Mouse (Mus musculus) neural tube, embryonic 12.5 days (tissue): ENCODE results near the gene Hist1h2be. TPM values are rescaled to one million over a fixed set of nuclear protein-coding genes. Genes with fewer than 3 reads are reported as not detected.
"Not testable (repeated sequence)": the region's sequence is repeated elsewhere in the genome, so short reads cannot be mapped to it uniquely, and the experiment has no call there.

ENCODE experiments used
- ATAC-seq: fragments of 200-750 bp; cut with Nextera tagmentation; 2 replicates; pipeline ENCODE4 v1.8.0; 2017; ENCODE audit warnings: low read depth, mild to moderate bottlenecking, moderate TSS enrichment, moderate library complexity; ENCODE audit not compliant: low FRiP score
- H3K27ac ChIP-seq: fragments of 300-500 bp; sonication (generic); 2 replicates; pipeline ENCODE4 v1.5.1; 2016
- H3K27me3 ChIP-seq: fragments of 300-500 bp; sonication (generic); replicated peaks from 2 replicates; pipeline ENCODE4 v1.6.1; 2016; ENCODE audit warnings: mild to moderate bottlenecking
- H3K36me3 ChIP-seq: fragments of 300-500 bp; sonication (generic); 2 replicates; pipeline ENCODE4 v1.6.1; 2016; ENCODE audit warnings: mild to moderate bottlenecking
- H3K4me1 ChIP-seq: fragments of 300-500 bp; sonication (generic); 2 replicates; pipeline ENCODE4 v1.6.1; 2016
- H3K4me2 ChIP-seq: fragments of 300-500 bp; sonication (generic); replicated peaks from 2 replicates; pipeline ENCODE4 v1.6.1; 2016; ENCODE audit warnings: mild to moderate bottlenecking
- H3K4me3 ChIP-seq: fragments of 300-500 bp; sonication (generic); 2 replicates; pipeline ENCODE4 v1.5.1; 2016
- H3K9ac ChIP-seq: fragments of 300-500 bp; sonication (generic); 2 replicates; pipeline ENCODE4 v1.6.1; 2016; ENCODE audit warnings: mild to moderate bottlenecking
- H3K9me3 ChIP-seq: fragments of 300-500 bp; sonication (generic); 2 replicates; pipeline ENCODE4 v1.6.1; 2016; ENCODE audit warnings: mild to moderate bottlenecking
- WGBS: fragments of 180-500 bp; shearing (Covaris S2); methylation state at CpG from one replicate; pipeline ENCODE4 v1.1.7; 2016; 5-methylcytosine and 5-hydroxymethylcytosine counted together
- polyA plus RNA-seq: library from polyadenylated mRNA; unstranded; fragments of >200 nt; fragmentation: Nextera tagmentation; extraction: Ambion mirVana; gene quantifications from 2 replicates; pipeline ENCODE4 v1.2.1, GENCODE M21; 2016

Gene Hist1h2be
- polyA plus RNA-seq, 1 experiment from 2014 or later, result 1.9 TPM

- H3K27me3 ChIP-seq, H3K36me3 ChIP-seq, ATAC-seq, H3K9me3 ChIP-seq: not testable (repeated sequence)
- Histone ChIP-seq H3K9ac (peak overlapping the region; percentile 65), H3K27ac (peak overlapping the region; percentile 51; the same call in 1 of the 2 replicates), H3K4me2 (peak overlapping the region; percentile 62), H3K4me3 (peak overlapping the region; percentile 41), H3K4me1 (peaks cover 24% of the 10 kb centered on the region)
- 2% methylated on average over 19 of the region's 40 CpGs for WGBS
These were observed 45.0 kb downstream of the Hist1h2be start for GRCm38 (mm10) chr13:23575864-23576313.

GRCm38 (mm10) chr13:23575271-23575851, 45.6 kb downstream of the Hist1h2be start, which contains the start of gene Hist1h3d:
Gene Hist1h3d, plus strand, starts transcription at chr13:23575763.
- peak within 1 kb of the TSS; percentile 65 for H3K9ac ChIP-seq
- WGBS, result under 1% methylated on average over 18 of the region's 18 CpGs
- peak within 1 kb of the TSS; percentile 51; the same call in 1 of the 2 replicates for H3K27ac ChIP-seq
- peak within 1 kb of the TSS; percentile 41 for H3K4me3 ChIP-seq
- H3K4me1 ChIP-seq, result peaks cover 24% of the 10 kb centered on the region
- no peaks in the 10 kb centered on the region for H3K9me3 ChIP-seq
- H3K4me2 ChIP-seq, result peak within 1 kb of the TSS; percentile 62
- peak; percentile 51 for ATAC-seq
- H3K27me3 ChIP-seq, result no peaks in the 10 kb centered on the region
- no peaks in the 10 kb centered on the region for H3K36me3 ChIP-seq

- H3K36me3 ChIP-seq, H3K9me3 ChIP-seq, H3K27me3 ChIP-seq, H3K27ac ChIP-seq: not testable (repeated sequence)
- Histone ChIP-seq H3K9ac (peak overlapping the region; percentile 45; the same call in 1 of the 2 replicates), H3K4me2 (peak overlapping the region; percentile 72), H3K4me3 (peak overlapping the region; percentile 25; the same call in 1 of the 2 replicates), H3K4me1 (peaks cover 28% of the 10 kb centered on the region)
- 1% methylated on average over 11 of the region's 39 CpGs for WGBS
- ATAC-seq, result peak; percentile 5
These were observed 46.3 kb downstream of the Hist1h2be start for GRCm38 (mm10) chr13:23574546-23575170.

GRCm38 (mm10) chr13:23573898-23574524, 46.9 kb downstream of the Hist1h2be start, which contains the start of the genes Hist1h2bf and Hist1h2ad:
Gene Hist1h2bf, minus strand, starts transcription at chr13:23574196.
Gene Hist1h2ad, plus strand, starts transcription at chr13:23574381.
- not testable (repeated sequence) for H3K27me3 ChIP-seq, H3K9me3 ChIP-seq, H3K36me3 ChIP-seq
- H3K9ac ChIP-seq, result peak within 1 kb of the TSS; percentile 47
- H3K27ac ChIP-seq, result peak within 1 kb of the TSS; percentile 62
- H3K4me3 ChIP-seq, result peak within 1 kb of the TSS; percentile 25
- peaks cover 28% of the 10 kb centered on the region for H3K4me1 ChIP-seq
- under 1% methylated on average over 42 of the region's 42 CpGs for WGBS
- H3K4me2 ChIP-seq, result peak within 1 kb of the TSS; percentile 72
- peak; percentile 90 for ATAC-seq

GRCm38 (mm10) chr13:23573034-23573897, 47.7 kb downstream of the Hist1h2be start:
- Histone ChIP-seq H3K4me1 (peaks cover 28% of the 10 kb centered on the region), H3K4me3 (peak overlapping the region; percentile 25), H3K27ac (peak overlapping the region; percentile 62), H3K9ac (peak overlapping the region; percentile 47), H3K4me2 (peak overlapping the region; percentile 72)
- H3K27me3 ChIP-seq, H3K9me3 ChIP-seq, ATAC-seq, H3K36me3 ChIP-seq: not testable (repeated sequence)
- WGBS, result 13% methylated on average over 20 of the region's 20 CpGs

- WGBS, result 53% methylated on average over 2 of the region's 2 CpGs
- Histone ChIP-seq H3K4me3 (peak overlapping the region; percentile 43), H3K27ac (peak overlapping the region; percentile 86; the same call in 1 of the 2 replicates), H3K36me3 (no peaks in the 10 kb centered on the region), H3K9me3 (no peaks in the 10 kb centered on the region), H3K4me2 (peak overlapping the region; percentile 72), H3K9ac (peak overlapping the region; percentile 61), H3K27me3 (no peaks in the 10 kb centered on the region), H3K4me1 (peaks cover 28% of the 10 kb centered on the region)
- ATAC-seq, result no peak
These were observed 48.5 kb downstream of the Hist1h2be start for GRCm38 (mm10) chr13:23572218-23573033.

GRCm38 (mm10) chr13:23571504-23572217, 49.3 kb downstream of the Hist1h2be start:
- H3K27me3 ChIP-seq, ATAC-seq, H3K36me3 ChIP-seq, H3K9me3 ChIP-seq: not testable (repeated sequence)
- H3K4me1 ChIP-seq, result peaks cover 22% of the 10 kb centered on the region
- H3K9ac ChIP-seq, result peak overlapping the region; percentile 61
- peak overlapping the region; percentile 72 for H3K4me2 ChIP-seq
- under 1% methylated on average over 16 of the region's 34 CpGs for WGBS
- peak overlapping the region; percentile 86 for H3K27ac ChIP-seq
- H3K4me3 ChIP-seq, result peak overlapping the region; percentile 43

GRCm38 (mm10) chr13:23571022-23571503, 49.9 kb downstream of the Hist1h2be start, which contains the start of the genes Hist1h2ae and Hist1h2bg:
Gene Hist1h2ae, minus strand, starts transcription at chr13:23571220.
Gene Hist1h2bg, plus strand, starts transcription at chr13:23571396.
- WGBS, result 0% methylated on average over 18 of the region's 18 CpGs
- peak; percentile 88 for ATAC-seq
- Histone ChIP-seq H3K9me3 (no peaks in the 10 kb centered on the region), H3K27me3 (no peaks in the 10 kb centered on the region), H3K4me2 (peak within 1 kb of the TSS; percentile 72), H3K4me3 (peak within 1 kb of the TSS; percentile 43), H3K36me3 (no peaks in the 10 kb centered on the region), H3K4me1 (peaks cover 18% of the 10 kb centered on the region), H3K27ac (peak within 1 kb of the TSS; percentile 86), H3K9ac (peak within 1 kb of the TSS; percentile 61)

- peaks cover 18% of the 10 kb centered on the region for H3K4me1 ChIP-seq
- H3K27ac ChIP-seq, result peak overlapping the region; percentile 85
- H3K4me3 ChIP-seq, result peak overlapping the region; percentile 34
- WGBS, result 2% methylated on average over 29 of the region's 41 CpGs
- peak overlapping the region; percentile 40; the same call in 1 of the 2 replicates for H3K9ac ChIP-seq
- H3K4me2 ChIP-seq, result peak overlapping the region; percentile 72
- H3K36me3 ChIP-seq, H3K27me3 ChIP-seq, H3K9me3 ChIP-seq: not testable (repeated sequence)
- peak; percentile 18 for ATAC-seq
These were observed 50.5 kb downstream of the Hist1h2be start for GRCm38 (mm10) chr13:23570261-23571021.

GRCm38 (mm10) chr13:23564482-23564881, 56.4 kb downstream of the Hist1h2be start:
- no peak for ATAC-seq
- H3K9ac ChIP-seq, result no peak overlapping the region
- no peak overlapping the region for H3K4me3 ChIP-seq
- no peak overlapping the region for H3K27ac ChIP-seq
- no peak overlapping the region for H3K4me2 ChIP-seq
- WGBS, result 92% methylated on average over 2 of the region's 2 CpGs
- no peaks in the 10 kb centered on the region for H3K27me3 ChIP-seq
- no peaks in the 10 kb centered on the region for H3K4me1 ChIP-seq
- H3K9me3 ChIP-seq, result no peaks in the 10 kb centered on the region
- no peaks in the 10 kb centered on the region for H3K36me3 ChIP-seq
